Mouse (Mus musculus): ENCODE measurements around the gene Krt25. TPM values are rescaled to one million over a fixed set of nuclear protein-coding genes. Genes with fewer than 3 reads are reported as not detected.

Gene Krt25
- total and polyA plus RNA-seq, 3 experiments = 0.17 to 1.0 (median 0.69) TPM

GRCm38 (mm10) chr11:99314594-99314993, 8.2 kb downstream of the Krt25 start:
- H3K4me2 ChIP-seq (ENCODE audit: insufficient read depth, low read depth, poor library complexity, severe bottlenecking) = no peak overlapping the region
- no peaks in the 10 kb centered on the region for H3K9me3 ChIP-seq (replicated peaks; ENCODE audit: low read length)
- DNase-seq (ENCODE audit: extremely low read depth) = no peak
- no peaks in the 10 kb centered on the region for H3K79me2 ChIP-seq (replicated peaks; ENCODE audit: control insufficient read depth, extremely low read depth, insufficient read depth, poor library complexity, severe bottlenecking)
- peaks cover 47% of the 10 kb centered on the region for H3K27me3 ChIP-seq (replicated peaks)
- no peak overlapping the region for H3K4me3 ChIP-seq (replicated peaks in 1 of 3; ENCODE audit: low read depth in 2 of 3, low read length in 2 of 3, poor library complexity in 1 of 3)
- no peak overlapping the region for H3K27ac ChIP-seq (ENCODE audit: insufficient read depth, low read depth)
- H3K4me1 ChIP-seq (ENCODE audit: control insufficient read depth in 1 of 2, insufficient read depth in 2 of 2) = 0 out of 4 replicates have a peak, but pooled peaks cover 0 to 2% of the 10 kb centered on the region in 2 experiments
- in situ Hi-C loops (cut with MboI; ENCODE audit: low pct_ligation_motif_present, low pct_unique_long_range_greater_than_20kb, low sequenced_read_pairs) (no loop called here), dilution Hi-C loops (cut with MboI; ENCODE audit: extremely low pct_ligation_motif_present, extremely low pct_unique_long_range_greater_than_20kb, low sequenced_read_pairs) (no loop called here)
- H3K9ac ChIP-seq (ENCODE audit: insufficient read depth, low read depth) = no peak overlapping the region
- TF ChIP-seq EP300 (IDR thresholded peaks at IDR 0.05; ENCODE audit: low read length) (no peak), KAT2A (IDR thresholded peaks at IDR 0.05; ENCODE audit: insufficient replicate concordance, low read length) (no peak), ZNF384 (IDR thresholded peaks at IDR 0.05; ENCODE audit: low read depth, low read length) (no peak), USF1 (IDR thresholded peaks at IDR 0.05; ENCODE audit: low read depth, low read length) (no peak), HCFC1 (IDR thresholded peaks at IDR 0.05; ENCODE audit: low read depth, low read length) (no peak), SMC3 (IDR thresholded peaks at IDR 0.05; ENCODE audit: low read depth, low read length) (no peak), MAFK (IDR thresholded peaks at IDR 0.05; ENCODE audit: insufficient replicate concordance, low read length) (no peak), NRF1 (IDR thresholded peaks at IDR 0.05; ENCODE audit: low read depth, low read length) (no peak), JUN (IDR thresholded peaks at IDR 0.05; ENCODE audit: insufficient read depth, low read depth, low read length) (no peak), MXI1 (IDR thresholded peaks at IDR 0.05; ENCODE audit: low read depth, low read length) (no peak), RAD21 (IDR thresholded peaks at IDR 0.05; ENCODE audit: low read depth, low read length) (no peak), CHD2 (IDR thresholded peaks at IDR 0.05; ENCODE audit: low read length) (no peak), CTCF (conservative IDR thresholded peaks at IDR 0.05 in 1 of 2, IDR thresholded peaks at IDR 0.05 in 1 of 2; ENCODE audit: low read depth in 2 of 2, low read length in 2 of 2) (no peak), ELF1 (IDR thresholded peaks at IDR 0.05; ENCODE audit: low read depth, low read length) (no peak), MAZ (IDR thresholded peaks at IDR 0.05; ENCODE audit: low read depth, low read length) (no peak), ETS1 (conservative IDR thresholded peaks at IDR 0.05; ENCODE audit: low read depth, low read length) (no peak), JUND (conservative IDR thresholded peaks at IDR 0.05; ENCODE audit: low read depth, low read length) (no peak)
- H3K36me3 ChIP-seq (replicated peaks in 1 of 2; ENCODE audit: control insufficient read depth in 1 of 2, insufficient read depth in 1 of 2, low read length in 1 of 2) = no peaks in the 10 kb centered on the region

- DNase-seq (ENCODE audit: extremely low read depth) = peak; percentile 67
- in situ Hi-C loops (cut with MboI; ENCODE audit: low pct_ligation_motif_present, low pct_unique_long_range_greater_than_20kb, low sequenced_read_pairs) = no loop called here
- H3K4me1 ChIP-seq (ENCODE audit: control insufficient read depth in 1 of 2, insufficient read depth in 2 of 2) = peaks cover 8 to 12% of the 10 kb centered on the region in 2 experiments
- H3K9me3 ChIP-seq (replicated peaks; ENCODE audit: low read length) = no peaks in the 10 kb centered on the region
- H3K36me3 ChIP-seq (replicated peaks in 1 of 2; ENCODE audit: control insufficient read depth in 1 of 2, insufficient read depth in 1 of 2, low read length in 1 of 2) = no peaks in the 10 kb centered on the region
- H3K79me2 ChIP-seq (replicated peaks; ENCODE audit: control insufficient read depth, extremely low read depth, insufficient read depth, poor library complexity, severe bottlenecking) = no peaks in the 10 kb centered on the region
- no peak overlapping the region for H3K27ac ChIP-seq (ENCODE audit: insufficient read depth, low read depth)
- TF ChIP-seq CTCF (conservative IDR thresholded peaks at IDR 0.05 in 1 of 2, IDR thresholded peaks at IDR 0.05 in 1 of 2; ENCODE audit: low read depth in 2 of 2, low read length in 2 of 2) (peak; percentile 64 to 83), RAD21 (IDR thresholded peaks at IDR 0.05; ENCODE audit: low read depth, low read length) (peak; percentile 73), ZNF384 (IDR thresholded peaks at IDR 0.05; ENCODE audit: low read depth, low read length) (peak; percentile 99), ELF1 (IDR thresholded peaks at IDR 0.05; ENCODE audit: low read depth, low read length) (no peak), SMC3 (IDR thresholded peaks at IDR 0.05; ENCODE audit: low read depth, low read length) (peak; percentile 54)
- H3K4me2 ChIP-seq (ENCODE audit: insufficient read depth, low read depth, poor library complexity, severe bottlenecking) = no peak overlapping the region
- H3K9ac ChIP-seq (ENCODE audit: insufficient read depth, low read depth) = no peak overlapping the region
- H3K27me3 ChIP-seq (replicated peaks) = peaks cover 23% of the 10 kb centered on the region
- dilution Hi-C loops (cut with MboI; ENCODE audit: extremely low pct_ligation_motif_present, extremely low pct_unique_long_range_greater_than_20kb, low sequenced_read_pairs) = no loop called here
- no peak overlapping the region for H3K4me3 ChIP-seq (replicated peaks in 1 of 3; ENCODE audit: low read depth in 2 of 3, low read length in 2 of 3, poor library complexity in 1 of 3)
Measured at GRCm38 (mm10) chr11:99310882-99311281, 11.9 kb downstream of the Krt25 start.

Data from CH12.LX (cell line).